In genomic region chr3:88983921-88984381, GRCm38 (mm10) we compare ENCODE assay signal across 12 mouse cellular contexts. TPM values are rescaled to one million over a fixed set of nuclear protein-coding genes. Genes with fewer than 3 reads are reported as not detected.
DNase-seq lines count a peak whose midpoint lies in the region; ATAC-seq and TF ChIP-seq lines count a peak whose summit lies in the region.
"Had no signal": no experiment of that assay in that cellular context is flagged by ENCODE, and none has a peak within 500 bp of the region (broad histone marks: within the 10 kb centered on the region; RNA-seq: fewer than 3 reads in every experiment).

No protein-coding gene starts in this region.

- TF ChIP-seq EP300 in CH12.LX (IDR thresholded peaks at IDR 0.05; ENCODE audit: low read length): no peak

- TF ChIP-seq CTCF in CH12.LX (conservative IDR thresholded peaks at IDR 0.05 in 1 of 2, IDR thresholded peaks at IDR 0.05 in 1 of 2; ENCODE audit: low read depth in 2 of 2, low read length in 2 of 2): no peak
- TF ChIP-seq CTCF in forebrain, postnatal 0 days (IDR thresholded peaks at IDR 0.05; ENCODE audit: low read depth): no peak

- 0 out of 2 replicates have a peak, but pooled peaks have one; percentile 27 for ATAC-seq in forebrain, postnatal 0 days

- H3K27ac ChIP-seq in CH12.LX (ENCODE audit: insufficient read depth, low read depth): no peak overlapping the region
- H3K27ac ChIP-seq in forebrain, postnatal 0 days (ENCODE audit: low read depth, low read length): no peak overlapping the region
- H3K27ac ChIP-seq: heart, embryonic 15.5 days had no signal

- peaks cover 22 to 68% of the 10 kb centered on the region in 2 experiments for H3K36me3 ChIP-seq in CH12.LX (replicated peaks in 1 of 2; ENCODE audit: control insufficient read depth in 1 of 2, insufficient read depth in 1 of 2, low read length in 1 of 2)
- H3K36me3 ChIP-seq in forebrain, postnatal 0 days (ENCODE audit: insufficient read depth): peaks cover 39% of the 10 kb centered on the region

- 22% methylated on average over 4 of the region's 4 CpGs for WGBS in forebrain, postnatal 0 days

- intact Hi-C loops in heart, postnatal 14 days (cut with DNase I): no loop called here

- H3K9ac ChIP-seq in CH12.LX (ENCODE audit: insufficient read depth, low read depth): no peak overlapping the region
- no peak overlapping the region for H3K9ac ChIP-seq in forebrain, postnatal 0 days
- H3K9ac ChIP-seq: heart, embryonic 15.5 days had no signal

- H3K4me3 ChIP-seq in CH12.LX (replicated peaks in 1 of 3; ENCODE audit: low read depth in 2 of 3, low read length in 2 of 3, poor library complexity in 1 of 3): no peak overlapping the region
- H3K4me3 ChIP-seq in forebrain, postnatal 0 days (ENCODE audit: low read depth, low read length): no peak overlapping the region
- H3K4me3 ChIP-seq: heart, embryonic 15.5 days had no signal

- H3K4me1 ChIP-seq in CH12.LX (ENCODE audit: control insufficient read depth in 1 of 2, insufficient read depth in 2 of 2): no peaks in the 10 kb centered on the region
- H3K4me1 ChIP-seq in forebrain, postnatal 0 days (ENCODE audit: insufficient read depth): no peaks in the 10 kb centered on the region
- H3K4me1 ChIP-seq: heart, embryonic 15.5 days had no signal

- DNase-seq in heart, adult 8-10 months (ENCODE audit: low spot score): peak; percentile 16
- DNase-seq in heart, postnatal 14 days: no peak
- DNase-seq in CH12.LX (ENCODE audit: extremely low read depth): peak; percentile 2
- DNase-seq in adrenal gland, postnatal 10 days: peak; percentile 51
- peak; percentile 20 for DNase-seq in forebrain, postnatal 0 days
- DNase-seq in right cerebral cortex, postnatal 10 days (ENCODE audit: low spot score in 2 of 2): no peak
- no peak for DNase-seq in retina, embryonic 14.5 days (ENCODE audit: low spot score)
- no peak for DNase-seq in right cerebral cortex, postnatal 4 days
- DNase-seq: kidney, postnatal 14 days; right cerebral cortex, postnatal 14 days; thymus, postnatal 25 days had no signal

- H3K27me3 ChIP-seq in CH12.LX (replicated peaks): no peaks in the 10 kb centered on the region
- no peaks in the 10 kb centered on the region for H3K27me3 ChIP-seq in forebrain, postnatal 0 days (ENCODE audit: insufficient read depth, low read length)
- H3K27me3 ChIP-seq: heart, embryonic 15.5 days had no signal

- H3K79me2 ChIP-seq in CH12.LX (replicated peaks; ENCODE audit: control insufficient read depth, extremely low read depth, insufficient read depth, poor library complexity, severe bottlenecking): peaks cover 3% of the 10 kb centered on the region

- dilution Hi-C loops in CH12.LX (cut with MboI; ENCODE audit: extremely low pct_ligation_motif_present, extremely low pct_unique_long_range_greater_than_20kb, low sequenced_read_pairs): no loop called here

- TF ChIP-seq POLR2A in CH12.LX (IDR thresholded peaks at IDR 0.05; ENCODE audit: low read depth, low read length): no peak

- in situ Hi-C loops in CH12.LX (cut with MboI; ENCODE audit: low pct_ligation_motif_present, low pct_unique_long_range_greater_than_20kb, low sequenced_read_pairs): no loop called here

- no peak for TF ChIP-seq RAD21 in CH12.LX (IDR thresholded peaks at IDR 0.05; ENCODE audit: low read depth, low read length)

- H3K4me2 ChIP-seq in CH12.LX (ENCODE audit: insufficient read depth, low read depth, poor library complexity, severe bottlenecking): no peak overlapping the region
- H3K4me2 ChIP-seq in forebrain, postnatal 0 days (ENCODE audit: low read depth): no peak overlapping the region
- H3K4me2 ChIP-seq: heart, embryonic 15.5 days had no signal

- no peaks in the 10 kb centered on the region for H3K9me3 ChIP-seq in CH12.LX (replicated peaks; ENCODE audit: low read length)
- H3K9me3 ChIP-seq in forebrain, postnatal 0 days (ENCODE audit: low read length): no peaks in the 10 kb centered on the region
- H3K9me3 ChIP-seq: heart, embryonic 15.5 days had no signal

TF ChIP-seq in CH12.LX, 34 proteins besides CTCF, POLR2A, EP300 and RAD21:
- TF ChIP-seq MEF2A (IDR thresholded peaks at IDR 0.05; ENCODE audit: borderline replicate concordance, low read depth, low read length): no peak
- no peak for TF ChIP-seq ZMIZ1 (IDR thresholded peaks at IDR 0.05; ENCODE audit: low read depth, low read length)
- no peak for TF ChIP-seq MAFK (IDR thresholded peaks at IDR 0.05; ENCODE audit: insufficient replicate concordance, low read length)
- no peak for TF ChIP-seq ZKSCAN1 (IDR thresholded peaks at IDR 0.05; ENCODE audit: borderline replicate concordance, low read depth, low read length)
- no peak for TF ChIP-seq KAT2A (IDR thresholded peaks at IDR 0.05; ENCODE audit: insufficient replicate concordance, low read length)
- no peak for TF ChIP-seq RCOR1 (conservative IDR thresholded peaks at IDR 0.05; ENCODE audit: low read depth, low read length)
- no peak for TF ChIP-seq USF1 (IDR thresholded peaks at IDR 0.05; ENCODE audit: low read depth, low read length)
- TF ChIP-seq ZNF384 (IDR thresholded peaks at IDR 0.05; ENCODE audit: low read depth, low read length): no peak

RNA-seq across cellular contexts. Expression of gene Dap3, which starts 33.0 kb away (rescaled TPM):
- 100 to 1,000 TPM; 142 to 154 (median 149) TPM for total RNA-seq in heart, adult 8-10 months (2022)
- 100 to 1,000 TPM; 116 to 126 TPM for total RNA-seq in heart, postnatal 14 days (2021)
- 114 and 128 TPM in 2 replicates for total RNA-seq in CH12.LX (2012; rRNA removed)
- 169 and 182 TPM in 2 replicates for total RNA-seq in CH12.LX (2014; rRNA removed)
- polyA plus RNA-seq in CH12.LX (2012; ENCODE audit: insufficient read length, low read depth): 145 and 151 TPM in 2 replicates
- total RNA-seq in adrenal gland, postnatal 10 days (2021): 100 to 1,000 TPM; 114 to 128 TPM
- total RNA-seq in forebrain, postnatal 0 days (2014; rRNA removed): 76.2 and 83.0 TPM in 2 replicates
- polyA plus RNA-seq in forebrain, postnatal 0 days (2015; fragmentation: Nextera tagmentation; extraction: Ambion mirVana): 127 and 141 TPM in 2 replicates

RNA-seq across cellular contexts. Expression of gene Ash1l, which starts 33.5 kb away (rescaled TPM):
- total RNA-seq in heart, adult 8-10 months (2022): 10 to 100 TPM; 40.2 to 43.4 (median 42.0) TPM
- 10 to 100 TPM; 41.8 to 42.2 TPM for total RNA-seq in heart, postnatal 14 days (2021)
- total RNA-seq in CH12.LX (2012; rRNA removed) (5.7 and 5.8 TPM in 2 replicates), CH12.LX (2014; rRNA removed) (2.8 and 2.9 TPM in 2 replicates)
- 9.3 and 9.7 TPM in 2 replicates for polyA plus RNA-seq in CH12.LX (2012; ENCODE audit: insufficient read length, low read depth)
- 10 to 100 TPM; 34.4 to 44.4 TPM for total RNA-seq in adrenal gland, postnatal 10 days (2021)
- 25.9 and 28.9 TPM in 2 replicates for total RNA-seq in forebrain, postnatal 0 days (2014; rRNA removed)
- 6.8 and 12.8 TPM in 2 replicates for polyA plus RNA-seq in forebrain, postnatal 0 days (2015; fragmentation: Nextera tagmentation; extraction: Ambion mirVana)

Comparison
In these comparisons a context has a peak if more than half of its experiments do, and no peak if none do; other contexts are left out.
1. DNase-seq: peak in heart, adult 8-10 months (single experiment), CH12.LX (single experiment), adrenal gland, postnatal 10 days (single experiment) and forebrain, postnatal 0 days (single experiment); none in heart, postnatal 14 days (0 of 2), right cerebral cortex, postnatal 10 days (0 of 2), retina, embryonic 14.5 days (single experiment) and right cerebral cortex, postnatal 4 days (single experiment).